Comparison of ENCODE assay signal across 25 mouse cellular contexts in genomic region chr9:110035091-110035490, GRCm38 (mm10).
"Had no signal": no experiment of that assay in that cellular context is flagged by ENCODE, and none has a peak within 500 bp of the region (broad histone marks: within the 10 kb centered on the region; RNA-seq: fewer than 3 reads in every experiment).

No protein-coding gene starts in this region.

- H3K4me1 ChIP-seq: heart, embryonic 10.5 days; heart, embryonic 12.5 days; hindbrain, embryonic 10.5 days; hindbrain, embryonic 12.5 days; intestine, embryonic 15.5 days; limb, embryonic 10.5 days; limb, embryonic 12.5 days; liver, embryonic 15.5 days had no signal

- H3K4me3 ChIP-seq: gastrocnemius, adult 2 months; heart, embryonic 10.5 days; heart, embryonic 12.5 days; hindbrain, embryonic 10.5 days; hindbrain, embryonic 12.5 days; intestine, embryonic 15.5 days; layer of hippocampus, adult 2 months; left cerebral cortex, adult 2 months; limb, embryonic 10.5 days; limb, embryonic 12.5 days; liver, embryonic 13.5 days; liver, embryonic 15.5 days had no signal

- H3K9me3 ChIP-seq: heart, embryonic 10.5 days; heart, embryonic 12.5 days; hindbrain, embryonic 10.5 days; hindbrain, embryonic 12.5 days; intestine, embryonic 15.5 days; limb, embryonic 10.5 days; limb, embryonic 12.5 days; liver, embryonic 13.5 days; liver, embryonic 15.5 days had no signal

- DNase-seq: gastrocnemius, adult 2 months; gastrocnemius, postnatal 10 days; gastrocnemius, postnatal 25 days; heart, adult 18-20 months; heart, postnatal 10 days; heart, postnatal 4 days; kidney, adult 18-20 months; kidney, adult 8-10 months; kidney, postnatal 10 days; kidney, postnatal 25 days; kidney, postnatal 4 days; layer of hippocampus, postnatal 36 days; liver; liver, embryonic 13.5 days had no signal

- H3K9ac ChIP-seq: heart, embryonic 12.5 days; hindbrain, embryonic 12.5 days; hindbrain, embryonic 14.5 days; intestine, embryonic 15.5 days; limb, embryonic 12.5 days; liver, embryonic 13.5 days; liver, embryonic 15.5 days had no signal

- H3K27ac ChIP-seq: heart, embryonic 10.5 days; hindbrain, embryonic 10.5 days; hindbrain, embryonic 12.5 days; hindbrain, embryonic 14.5 days; intestine, embryonic 15.5 days; layer of hippocampus, adult 2 months; left cerebral cortex, adult 2 months; limb, embryonic 10.5 days; limb, embryonic 12.5 days; liver, embryonic 13.5 days; liver, embryonic 15.5 days had no signal
